Mouse (Mus musculus) stomach, embryonic 16.5 days (tissue): ENCODE data around the gene Got1. TPM values are rescaled to one million over a fixed set of nuclear protein-coding genes. Genes with fewer than 3 reads are reported as not detected.

Source experiments
- ATAC-seq: fragments of 200-750 bp; cut with Nextera tagmentation; 2 replicates; pipeline ENCODE4 v1.8.0; 2017; ENCODE audit warnings: moderate number of reproducible peaks, moderate TSS enrichment; ENCODE audit not compliant: insufficient read depth, low FRiP score
- H3K27ac ChIP-seq: fragments of 300-500 bp; sonication (generic); 2 replicates; pipeline ENCODE4 v1.5.1; 2014; ENCODE audit warnings: low read length
- H3K27me3 ChIP-seq: fragments of 300-500 bp; sonication (generic); 2 replicates; pipeline ENCODE4 v1.6.1; 2014; ENCODE audit warnings: low read length, control low read depth, mixed read lengths; ENCODE audit not compliant: control insufficient read depth, insufficient read depth
- H3K36me3 ChIP-seq: fragments of 300-500 bp; sonication (generic); 2 replicates; pipeline ENCODE4 v1.6.1; 2014; ENCODE audit warnings: low read length; ENCODE audit not compliant: control insufficient read depth, insufficient read depth
- H3K4me1 ChIP-seq: fragments of 300-500 bp; sonication (generic); 2 replicates; pipeline ENCODE4 v1.6.1; 2014; ENCODE audit warnings: low read length, control low read depth, mixed read lengths; ENCODE audit not compliant: control insufficient read depth, insufficient read depth
- H3K4me2 ChIP-seq: fragments of 300-500 bp; sonication (generic); 2 replicates; pipeline ENCODE4 v1.6.1; 2014; ENCODE audit warnings: low read depth, low read length, mixed read lengths
- H3K4me3 ChIP-seq: fragments of 300-500 bp; sonication (generic); replicated peaks from 2 replicates; pipeline ENCODE4 v1.5.1; 2014; ENCODE audit warnings: mild to moderate bottlenecking, low read length
- H3K9ac ChIP-seq: fragments of 300-500 bp; sonication (generic); 2 replicates; pipeline ENCODE4 v1.6.1; 2014; ENCODE audit warnings: low read length
- H3K9me3 ChIP-seq: fragments of 300-500 bp; sonication (generic); replicated peaks from 2 replicates; pipeline ENCODE4 v1.6.1; 2016; ENCODE audit warnings: low read length, control low read depth; ENCODE audit not compliant: control insufficient read depth
- WGBS: fragments of 180-500 bp; shearing (Covaris S2); extraction: QIAGEN DNeasy Blood & Tissue Kit; methylation state at CpG from one replicate; pipeline ENCODE4 v1.1.7; 2014; 5-methylcytosine and 5-hydroxymethylcytosine counted together
- polyA plus RNA-seq: library from polyadenylated mRNA; unstranded; fragments of >200 nt; fragmentation: Nextera tagmentation; extraction: Ambion mirVana; gene quantifications from 2 replicates; pipeline ENCODE4 v1.2.1, GENCODE M21; 2015

Got1 gene
- polyA plus RNA-seq, 1 experiment from 2014 or later, result 42.3 TPM

GRCm38 (mm10) chr19:43550706-43551492 is 26.5 kb upstream of the Got1 start:
- H3K4me3 ChIP-seq, result no peak overlapping the region
- H3K27ac ChIP-seq, result no peak overlapping the region
- no peaks in the 10 kb centered on the region for H3K9me3 ChIP-seq
- 74% methylated on average over 18 of the region's 18 CpGs for WGBS
- H3K36me3 ChIP-seq, result no peaks in the 10 kb centered on the region
- peaks cover 8% of the 10 kb centered on the region; the same call in 1 of the 2 replicates for H3K4me1 ChIP-seq
- no peak for ATAC-seq
- H3K27me3 ChIP-seq, result peaks cover 6% of the 10 kb centered on the region
- no peak overlapping the region for H3K4me2 ChIP-seq
- H3K9ac ChIP-seq, result no peak overlapping the region

- Histone ChIP-seq H3K27ac (no peak overlapping the region), H3K9ac (no peak overlapping the region), H3K4me3 (no peak overlapping the region), H3K4me1 (peaks cover 8% of the 10 kb centered on the region; the same call in 1 of the 2 replicates), H3K27me3 (peaks cover 9% of the 10 kb centered on the region), H3K9me3 (no peaks in the 10 kb centered on the region), H3K4me2 (no peak overlapping the region), H3K36me3 (no peaks in the 10 kb centered on the region)
- 78% methylated on average over 5 of the region's 5 CpGs for WGBS
- no peak for ATAC-seq
These were observed 23.7 kb upstream of the Got1 start for GRCm38 (mm10) chr19:43548060-43548459.

GRCm38 (mm10) chr19:43546337-43547117 is 22.1 kb upstream of the Got1 start:
- peaks cover 8% of the 10 kb centered on the region; the same call in 1 of the 2 replicates for H3K4me1 ChIP-seq
- no peak overlapping the region for H3K27ac ChIP-seq
- WGBS, result 6% methylated on average over 19 of the region's 19 CpGs
- H3K36me3 ChIP-seq, result no peaks in the 10 kb centered on the region
- no peak overlapping the region for H3K9ac ChIP-seq
- peak; percentile 72 for ATAC-seq
- H3K4me3 ChIP-seq, result no peak overlapping the region
- peaks cover 9% of the 10 kb centered on the region for H3K27me3 ChIP-seq
- no peaks in the 10 kb centered on the region for H3K9me3 ChIP-seq
- peak overlapping the region; percentile 18; the same call in 1 of the 2 replicates for H3K4me2 ChIP-seq

GRCm38 (mm10) chr19:43535372-43535771 is 11.0 kb upstream of the Got1 start:
- Histone ChIP-seq H3K4me3 (no peak overlapping the region), H3K9ac (no peak overlapping the region), H3K4me1 (no peaks in the 10 kb centered on the region), H3K36me3 (no peaks in the 10 kb centered on the region), H3K27me3 (no peaks in the 10 kb centered on the region), H3K4me2 (no peak overlapping the region), H3K27ac (no peak overlapping the region), H3K9me3 (no peaks in the 10 kb centered on the region)
- WGBS, result 93% methylated on average over 3 of the region's 3 CpGs
- no peak for ATAC-seq

- H3K27ac ChIP-seq, result no peak overlapping the region
- no peak overlapping the region for H3K4me2 ChIP-seq
These were observed 6.5 kb upstream of the Got1 start for GRCm38 (mm10) chr19:43530921-43531320.

DNA sequence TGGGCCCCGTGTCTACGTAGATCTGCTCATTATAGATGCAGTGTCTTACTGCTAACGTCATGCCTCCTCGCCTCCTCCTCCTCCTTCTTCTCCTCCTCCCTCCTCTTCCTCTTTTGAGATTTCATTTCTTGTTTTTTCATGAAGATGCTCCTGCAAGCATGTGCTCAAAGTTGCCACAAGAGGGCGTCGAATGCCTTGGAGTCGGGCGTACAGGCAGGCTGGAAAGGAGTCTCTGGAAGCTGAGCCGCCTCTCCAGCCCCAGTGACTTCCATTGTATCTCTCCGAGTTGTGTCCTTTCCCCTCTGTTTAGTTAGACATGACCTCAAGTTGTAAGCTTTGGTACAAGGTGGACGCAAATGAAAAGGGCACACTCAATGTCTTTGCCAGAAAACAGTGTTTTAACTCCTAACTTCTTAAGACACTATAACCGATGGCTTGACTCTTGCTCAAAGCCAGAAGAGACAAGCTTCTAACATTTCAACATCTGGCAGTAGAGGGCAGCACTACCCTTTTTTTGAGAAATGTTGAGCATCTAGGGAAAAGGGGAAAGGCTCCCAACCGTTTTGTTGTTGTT is 5.9 kb upstream of the Got1 start:
- H3K4me2 ChIP-seq, result peak overlapping the region; percentile 59
- no peaks in the 10 kb centered on the region for H3K9me3 ChIP-seq
- WGBS, result 2% methylated on average over 13 of the region's 13 CpGs
- no peaks in the 10 kb centered on the region for H3K27me3 ChIP-seq
- H3K4me3 ChIP-seq, result peak overlapping the region; percentile 35
- no peak overlapping the region for H3K9ac ChIP-seq
- no peak overlapping the region for H3K27ac ChIP-seq
- no peaks in the 10 kb centered on the region for H3K4me1 ChIP-seq
- no peaks in the 10 kb centered on the region for H3K36me3 ChIP-seq
- ATAC-seq, result peak; percentile 90

More at GRCm38 (mm10) chr19:43530921-43531320, 6.5 kb upstream of the Got1 start:
- H3K27me3 ChIP-seq, result no peaks in the 10 kb centered on the region
- H3K9me3 ChIP-seq, result no peaks in the 10 kb centered on the region
- H3K4me3 ChIP-seq, result no peak overlapping the region
- H3K36me3 ChIP-seq, result no peaks in the 10 kb centered on the region
- no peak for ATAC-seq
- H3K9ac ChIP-seq, result no peak overlapping the region
- H3K4me1 ChIP-seq, result no peaks in the 10 kb centered on the region
- WGBS, result 15% methylated on average over 12 of the region's 12 CpGs

GRCm38 (mm10) chr19:43528056-43528587 is 3.7 kb upstream of the Got1 start:
- Histone ChIP-seq H3K36me3 (no peaks in the 10 kb centered on the region), H3K27me3 (no peaks in the 10 kb centered on the region), H3K27ac (no peak overlapping the region), H3K9ac (no peak overlapping the region), H3K9me3 (no peaks in the 10 kb centered on the region), H3K4me3 (no peak overlapping the region), H3K4me2 (no peak overlapping the region), H3K4me1 (peaks cover 13% of the 10 kb centered on the region)
- ATAC-seq, result no peak
- 87% methylated on average over 8 of the region's 8 CpGs for WGBS

GRCm38 (mm10) chr19:43527131-43527530 is 2.7 kb upstream of the Got1 start:
- WGBS, result 13% methylated on average over 11 of the region's 11 CpGs
- H3K4me1 ChIP-seq, result peaks cover 13% of the 10 kb centered on the region
- no peaks in the 10 kb centered on the region for H3K27me3 ChIP-seq
- H3K27ac ChIP-seq, result no peak overlapping the region
- H3K4me3 ChIP-seq, result no peak overlapping the region
- H3K9me3 ChIP-seq, result no peaks in the 10 kb centered on the region
- no peak for ATAC-seq
- H3K9ac ChIP-seq, result no peak overlapping the region
- H3K36me3 ChIP-seq, result no peaks in the 10 kb centered on the region
- H3K4me2 ChIP-seq, result no peak overlapping the region
